Mouse (Mus musculus) cerebellum, adult 2 months (tissue): ENCODE measurements around the gene Vmn2r15. TPM values are rescaled to one million over a fixed set of nuclear protein-coding genes. Genes with fewer than 3 reads are reported as not detected.

Experiments used
- DNase-seq, 2 experiments: peaks; one replicate each; pipeline ENCODE4 v3.0.0; 2021
- H3K27ac ChIP-seq: fragments of 200-500 bp; 2 replicates; pipeline ENCODE4 v1.5.1; 2012; ENCODE audit warnings: low read length, control low read depth, inconsistent platforms; ENCODE audit not compliant: insufficient read depth
- H3K27me3 ChIP-seq: fragments of 200-500 bp; 2 replicates; pipeline ENCODE4 v1.6.1; 2012; ENCODE audit warnings: inconsistent platforms, mild to moderate bottlenecking, low read length, moderate library complexity; ENCODE audit not compliant: control insufficient read depth, insufficient read depth
- H3K4me1 ChIP-seq: fragments of 200-500 bp; 2 replicates; pipeline ENCODE4 v1.6.1; 2011; ENCODE audit warnings: low read length; ENCODE audit not compliant: control insufficient read depth, insufficient read depth
- H3K4me3 ChIP-seq: fragments of 200-500 bp; replicated peaks from 2 replicates; pipeline ENCODE3; 2011; ENCODE audit warnings: mild to moderate bottlenecking, low read depth, low read length, control low read depth; ENCODE audit not compliant: insufficient read depth
- CTCF ChIP-seq: fragments of 200-500 bp; IDR thresholded peaks from 2 replicates; pipeline ENCODE4 v1.5.1; 2011; ENCODE audit warnings: low read depth, mild to moderate bottlenecking, control low read depth, low read length, moderate library complexity, borderline replicate concordance; ENCODE audit not compliant: insufficient read depth
- POLR2A ChIP-seq: fragments of 200-500 bp; IDR thresholded peaks from 2 replicates; pipeline ENCODE4 v1.6.1; 2011; ENCODE audit warnings: low read length, control low read depth, borderline replicate concordance; ENCODE audit not compliant: insufficient read depth
- WGBS: fragments of 180-500 bp; shearing (Covaris S2); methylation state at CpG from one replicate; pipeline ENCODE4 v1.1.7; 2018; 5-methylcytosine and 5-hydroxymethylcytosine counted together
- polyA plus RNA-seq: library from polyadenylated mRNA; depleted of rRNA; stranded (reverse); fragments of >200 nt; gene quantifications from 2 replicates; pipeline ENCODE4 v1.2.3, GENCODE M21; 2012; rRNA removed

Vmn2r15 gene
- not detected in 2 replicates for polyA plus RNA-seq

DNA sequence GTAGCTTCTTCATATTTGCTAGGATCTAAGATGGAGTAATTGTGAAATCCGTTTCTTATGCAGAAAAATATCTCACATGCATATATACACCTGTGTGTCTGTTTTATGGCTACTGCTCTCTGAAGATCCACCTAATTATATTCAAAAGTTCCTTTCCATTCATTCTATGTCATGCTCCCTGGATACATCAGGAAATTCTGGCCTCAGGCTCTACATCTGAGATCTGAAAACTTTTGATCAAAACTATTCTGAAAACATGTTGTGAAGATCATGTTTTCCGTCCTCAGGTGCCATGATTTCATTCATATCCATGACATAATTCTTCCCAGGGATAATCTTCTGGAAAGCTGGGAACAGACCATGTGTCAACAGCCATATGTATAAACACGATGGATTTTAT lies at the start of gene Vmn2r15:
TSS of gene Vmn2r15 (minus strand) at position 101 of the 400 bp plus-strand sequence.
- Histone ChIP-seq H3K27me3 (no peaks in the 10 kb centered on the region), H3K4me1 (no peaks in the 10 kb centered on the region), H3K4me3 (no peak within 1 kb of the TSS), H3K27ac (no peak within 1 kb of the TSS)
- WGBS = 39% methylated on average over 3 of the region's 3 CpGs
- TF ChIP-seq POLR2A (no peak), CTCF (no peak)
- no peak for DNase-seq

DNA sequence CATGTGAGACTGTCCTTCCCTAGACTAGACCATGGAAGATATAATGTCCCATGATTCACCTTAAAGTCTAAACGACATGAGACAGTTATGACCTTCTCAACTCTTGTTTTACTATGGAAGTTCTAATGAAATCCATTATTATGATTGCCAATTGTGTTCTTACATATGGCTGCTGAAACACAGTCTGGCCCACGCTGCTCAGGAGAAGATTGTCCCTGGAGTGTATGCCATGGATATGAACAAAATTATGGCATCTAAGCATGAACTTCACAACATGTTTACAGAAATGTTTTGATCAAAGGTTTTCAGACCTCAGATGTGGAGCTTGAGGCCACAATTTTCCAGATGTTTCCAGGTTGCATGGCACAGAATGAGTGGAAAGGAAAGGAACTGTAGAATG lies 32.4 kb upstream of the Vmn2r15 start, which contains the start of gene Vmn2r16:
TSS of gene Vmn2r16 (plus strand) at position 301 of the 400 bp plus-strand sequence.
- Histone ChIP-seq H3K4me1 (no peaks in the 10 kb centered on the region), H3K27me3 (no peaks in the 10 kb centered on the region), H3K4me3 (no peak within 1 kb of the TSS), H3K27ac (no peak within 1 kb of the TSS)
- no peak for DNase-seq
- TF ChIP-seq POLR2A = no peak
- TF ChIP-seq CTCF = no peak
- 41% methylated on average over 2 of the region's 2 CpGs for WGBS

DNA sequence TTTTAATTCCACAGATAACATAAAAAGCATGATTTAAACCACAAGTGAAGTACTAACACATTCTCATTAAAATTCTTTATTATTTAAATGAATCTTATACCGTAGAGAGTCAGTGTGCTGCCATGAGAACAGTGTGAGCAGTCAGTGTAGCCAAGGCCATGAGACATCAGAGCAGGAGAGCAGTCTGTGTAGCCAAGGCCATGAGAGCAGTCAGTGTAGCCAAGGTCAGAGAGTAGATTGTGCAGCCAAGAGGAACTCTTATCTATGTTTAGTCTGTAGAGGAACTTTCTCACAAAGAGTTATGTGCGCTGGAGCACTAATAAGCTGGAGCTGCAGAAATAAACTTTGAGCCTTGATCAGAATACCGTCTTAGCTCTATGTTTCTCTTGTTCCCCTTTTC lies 2.8 kb downstream of the Vmn2r15 start:
- Histone ChIP-seq H3K27ac (no peak overlapping the region), H3K4me1 (no peaks in the 10 kb centered on the region), H3K4me3 (no peak overlapping the region), H3K27me3 (no peaks in the 10 kb centered on the region)
- no peak for TF ChIP-seq CTCF
- no peak for TF ChIP-seq POLR2A
- WGBS = 83% methylated on average over 3 of the region's 3 CpGs
- DNase-seq = no peak

Other genes with a start within 250 kb of the Vmn2r15 start
- not detected in 2 replicates for gene Vmn2r11, start 238.1 kb downstream of the Vmn2r15 start, polyA plus RNA-seq
- not detected in 2 replicates for gene Vmn2r12, start 199.7 kb downstream of the Vmn2r15 start, polyA plus RNA-seq
- not detected in 2 replicates for gene Vmn2r13, start 105.4 kb downstream of the Vmn2r15 start, polyA plus RNA-seq
- not detected in 2 replicates for gene Vmn2r14, start 72.9 kb downstream of the Vmn2r15 start, polyA plus RNA-seq
- gene Vmn2r16, start 32.5 kb upstream of the Vmn2r15 start, polyA plus RNA-seq = not detected in 2 replicates
- gene Vmn2r17, start 122.0 kb upstream of the Vmn2r15 start, polyA plus RNA-seq = not detected in 2 replicates